Mouse (Mus musculus) left cerebral cortex, adult 2 months (tissue): ENCODE measurements at regions not wholly inside any gene's neighbourhood (a gene's known extent, or its start where the extent isn't known, plus 50 kb on each side); places are given as distances from the start of the nearest gene placed in this dataset.

Experiments
- DNase-seq, 2 experiments: peaks; one replicate each; pipeline ENCODE4 v3.0.0; 2021 to 2022; ENCODE audit warnings: low spot score in 2 of 2, mixed read lengths in 1 of 2; ENCODE audit errors: extremely low spot score in 1 of 2
- H3K27ac ChIP-seq: fragments of 200-600 bp; 2 replicates; pipeline ENCODE4 v1.8.1; 2022
- H3K4me3 ChIP-seq: fragments of 200-600 bp; 2 replicates; pipeline ENCODE4 v1.8.1; 2022
- CTCF ChIP-seq: fragments of 200-600 bp; IDR thresholded peaks from 2 replicates; pipeline ENCODE4 v1.8.1; 2022; ENCODE audit warnings: antibody characterized with exemption, mild to moderate bottlenecking, moderate library complexity
- intact Hi-C: fragments of 180-260 bp; cut with DNase I; formaldehyde crosslinking; loops from one replicate; pipeline ENCODE4 v1.15.1; 2025

DNA sequence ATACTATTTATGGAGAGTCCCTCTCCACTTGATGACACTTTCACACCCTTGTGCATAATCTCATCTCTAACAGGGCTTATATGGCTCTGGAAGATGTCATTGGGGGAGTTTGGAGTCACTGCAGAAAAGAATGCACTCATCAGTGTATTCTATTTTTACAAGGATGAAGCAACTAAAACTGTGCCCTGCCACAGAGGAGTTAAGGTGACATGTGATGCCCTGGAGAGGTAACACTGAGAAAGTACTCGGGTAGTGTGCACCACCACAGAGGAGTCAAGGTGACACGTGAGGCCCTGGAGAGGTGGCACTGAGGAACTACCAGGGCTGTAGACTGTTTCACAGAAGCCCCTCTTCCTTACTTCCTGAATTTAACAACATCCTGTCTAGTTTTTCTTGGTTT, 53.2 kb downstream of the Tigd2 start:
- no peak overlapping the region for H3K4me3 ChIP-seq
- intact Hi-C loops: no loop called here
- no peak overlapping the region for H3K27ac ChIP-seq
- TF ChIP-seq CTCF: no peak
- no peak for DNase-seq

DNA sequence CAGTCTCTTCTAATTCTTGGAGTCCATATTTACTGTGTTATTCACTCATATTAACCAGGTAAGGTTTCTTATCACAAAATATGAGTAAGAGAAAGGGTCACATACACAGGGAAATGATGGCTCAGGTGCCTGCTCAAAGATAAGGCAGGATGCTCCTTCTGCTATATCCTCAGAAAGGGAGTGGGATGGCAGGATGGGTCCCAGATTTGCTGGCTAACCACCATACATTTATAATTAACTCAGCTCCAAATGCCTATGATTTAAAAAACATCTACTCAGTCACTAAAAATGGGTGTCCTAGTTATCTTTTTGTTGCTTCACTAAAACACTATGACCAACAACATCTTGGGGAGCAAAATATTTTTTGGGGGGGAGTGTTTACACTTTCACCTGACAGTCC, 56.3 kb downstream of the Tigd2 start:
- intact Hi-C loops: no loop called here
- Histone ChIP-seq H3K4me3 (no peak overlapping the region), H3K27ac (no peak overlapping the region)
- no peak for DNase-seq
- TF ChIP-seq CTCF: no peak

DNA sequence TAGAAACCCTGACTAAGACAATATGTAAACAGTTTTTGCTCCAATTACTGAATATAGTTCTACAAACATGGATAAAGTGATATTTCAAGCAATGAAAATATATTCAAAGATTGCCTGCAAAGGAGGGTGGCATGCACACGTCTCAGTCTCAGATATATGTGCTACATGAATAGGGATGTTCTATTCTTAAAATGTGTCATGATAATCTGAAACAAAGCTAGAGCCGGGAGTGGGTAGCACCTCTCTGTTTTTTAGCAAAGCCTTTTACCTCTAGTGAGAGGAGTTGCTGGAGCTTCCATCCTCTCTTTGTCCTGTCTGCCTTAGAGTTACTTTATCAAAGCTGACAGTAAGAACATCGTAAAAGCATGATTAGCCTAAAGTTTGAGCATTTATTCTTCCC, 65.5 kb downstream of the Tigd2 start:
- TF ChIP-seq CTCF: no peak
- no peak for DNase-seq
- peak overlapping the region; percentile 18; the same call in 1 of the 2 replicates for H3K27ac ChIP-seq
- intact Hi-C loops: no loop called here
- no peak overlapping the region for H3K4me3 ChIP-seq
